Mouse (Mus musculus): ENCODE results near the gene Pde10a.

GRCm38 (mm10) chr17:8923727-8924126 lies 398.6 kb downstream of the Pde10a start:
- TF ChIP-seq POLR2A (IDR thresholded peaks at IDR 0.05; ENCODE audit: borderline replicate concordance, low read depth, low read length) (no peak), CTCF (IDR thresholded peaks at IDR 0.05; ENCODE audit: low read depth, low read length) (no peak)
